Mouse (Mus musculus): ENCODE results near the gene Kbtbd12.

- TF ChIP-seq TCF12 (IDR thresholded peaks at IDR 0.05; ENCODE audit: low read depth, low read length): no peak
- no peak for TF ChIP-seq MYC (IDR thresholded peaks at IDR 0.05; ENCODE audit: low read depth, low read length)
Observed at GRCm38 (mm10) chr6:88587091-88587490, 50.7 kb downstream of the Kbtbd12 start.

Measured in CH12.LX (cell line).